Mouse (Mus musculus) myocyte (in vitro differentiated cells): ENCODE measurements around the gene Tbx21. TPM values are rescaled to one million over a fixed set of nuclear protein-coding genes. Genes with fewer than 3 reads are reported as not detected.

Experiments used
- H3K27me3 ChIP-seq: one replicate; pipeline ENCODE4 v1.6.1; 2011; ENCODE audit not compliant: control insufficient read depth, insufficient read depth, insufficient read length
- H3K36me3 ChIP-seq: one replicate; pipeline ENCODE4 v1.6.1; 2011; ENCODE audit not compliant: control insufficient read depth, insufficient read depth
- H3K4me2 ChIP-seq: one replicate; pipeline ENCODE4 v1.6.1; 2011; ENCODE audit warnings: low read depth, control low read depth
- H3K4me3 ChIP-seq: one replicate; pipeline ENCODE4 v1.5.1; 2011; ENCODE audit warnings: mild to moderate bottlenecking, control low read depth, moderate library complexity
- H3K79me2 ChIP-seq: one replicate; pipeline ENCODE4 v1.6.1; 2011; ENCODE audit not compliant: control insufficient read depth, insufficient read depth
- H3ac ChIP-seq: one replicate; pipeline ENCODE4 v1.6.1; 2011; ENCODE audit not compliant: control insufficient read depth, insufficient read length
- CEBPB ChIP-seq: IDR thresholded peaks from 2 replicates; pipeline ENCODE4 v1.6.1; 2011; ENCODE audit warnings: mild to moderate bottlenecking, moderate library complexity; ENCODE audit not compliant: poor library complexity, insufficient read depth, severe bottlenecking
- E2F4 ChIP-seq: IDR thresholded peaks from one replicate; pipeline ENCODE4 v1.6.1; 2011; ENCODE audit warnings: mild to moderate bottlenecking, control low read depth, moderate library complexity; ENCODE audit not compliant: insufficient read depth
- MAX ChIP-seq: IDR thresholded peaks from one replicate; pipeline ENCODE4 v1.6.1; 2011; ENCODE audit warnings: low read depth, mild to moderate bottlenecking, control low read depth
- MYOD1 ChIP-seq, 3 experiments: IDR thresholded peaks; one replicate each; pipeline ENCODE4 v1.6.1; 2011; ENCODE audit warnings: control low read depth in 2 of 3, low read depth in 2 of 3, mild to moderate bottlenecking in 2 of 3, moderate library complexity in 1 of 3; ENCODE audit not compliant: insufficient read length in 2 of 3, control insufficient read depth in 1 of 3
- MYOG ChIP-seq, 3 experiments: IDR thresholded peaks; one replicate each; pipeline ENCODE4 v1.6.1; 2011; ENCODE audit warnings: control low read depth in 2 of 3, low read depth in 2 of 3, mild to moderate bottlenecking in 2 of 3; ENCODE audit not compliant: insufficient read length in 2 of 3, control insufficient read depth in 1 of 3, insufficient read depth in 1 of 3
- POLR2A ChIP-seq: IDR thresholded peaks from one replicate; pipeline ENCODE4 v1.6.1; 2011; ENCODE audit warnings: low read depth, mild to moderate bottlenecking, control low read depth, moderate library complexity; ENCODE audit not compliant: insufficient read length
- POLR2AphosphoS2 ChIP-seq: IDR thresholded peaks from one replicate; pipeline ENCODE4 v1.6.1; 2011; ENCODE audit warnings: low read depth, control low read depth; ENCODE audit not compliant: insufficient read length
- REST ChIP-seq: IDR thresholded peaks from one replicate; pipeline ENCODE4 v1.6.1; 2011; ENCODE audit warnings: mild to moderate bottlenecking, control low read depth, moderate library complexity; ENCODE audit not compliant: insufficient read depth, insufficient read length
- SRF ChIP-seq: IDR thresholded peaks from one replicate; pipeline ENCODE4 v1.6.1; 2011; ENCODE audit warnings: low read depth; ENCODE audit not compliant: control insufficient read depth, insufficient read length
- TCF12 ChIP-seq: IDR thresholded peaks from one replicate; pipeline ENCODE4 v1.6.1; 2011; ENCODE audit warnings: mild to moderate bottlenecking, control low read depth; ENCODE audit not compliant: poor library complexity, insufficient read depth, severe bottlenecking
- TCF3 ChIP-seq: IDR thresholded peaks from one replicate; pipeline ENCODE4 v1.6.1; 2011; ENCODE audit warnings: low read depth, control low read depth; ENCODE audit not compliant: insufficient read length
- USF1 ChIP-seq: IDR thresholded peaks from one replicate; pipeline ENCODE4 v1.6.1; 2011; ENCODE audit warnings: low read depth, mild to moderate bottlenecking, control low read depth, moderate library complexity
- polyA plus RNA-seq: library from polyadenylated mRNA; unstranded; fragments of >200 nt; fragmentation: generic; extraction: Trizol; gene quantifications from one replicate; pipeline ENCODE4 v1.2.1, GENCODE M21; 2012; ENCODE audit warnings: missing spikeins

The Tbx21 gene
- polyA plus RNA-seq, 1 experiment, result not detected

- no peak for TF ChIP-seq POLR2AphosphoS2
- no peak for TF ChIP-seq CEBPB
- no peak for TF ChIP-seq TCF12
- TF ChIP-seq SRF, result no peak
- no peak for TF ChIP-seq REST
- no peak for TF ChIP-seq POLR2A
- TF ChIP-seq TCF3, result no peak
- TF ChIP-seq E2F4, result no peak
- no peak for TF ChIP-seq USF1
- TF ChIP-seq MAX, result no peak
- no peak for TF ChIP-seq MYOG (IDR thresholded peaks at IDR 0.05; ENCODE audit: control insufficient read depth in 1 of 3, insufficient read depth in 1 of 3, insufficient read length in 2 of 3, low read depth in 2 of 3)
- TF ChIP-seq MYOD1 (IDR thresholded peaks at IDR 0.05; ENCODE audit: control insufficient read depth in 1 of 3, insufficient read length in 2 of 3, low read depth in 2 of 3), result no peak
- no peaks in the 10 kb centered on the region for H3K36me3 ChIP-seq
- H3K4me2 ChIP-seq, result no peak overlapping the region
- no peaks in the 10 kb centered on the region for H3K27me3 ChIP-seq
- no peaks in the 10 kb centered on the region for H3K79me2 ChIP-seq
- H3K4me3 ChIP-seq, result no peak overlapping the region
- no peak overlapping the region for H3ac ChIP-seq
Measured at GRCm38 (mm10) chr11:97066656-97067360, 48.3 kb downstream of the Tbx21 start.

- Histone ChIP-seq H3ac (no peak overlapping the region), H3K36me3 (no peaks in the 10 kb centered on the region), H3K27me3 (no peaks in the 10 kb centered on the region), H3K4me3 (no peak overlapping the region), H3K4me2 (no peak overlapping the region), H3K79me2 (no peaks in the 10 kb centered on the region)
- TF ChIP-seq CEBPB (0 out of 2 replicates have a peak, but pooled peaks have one; percentile 14), TCF3 (no peak)
Measured at GRCm38 (mm10) chr11:97065538-97066295, 49.4 kb downstream of the Tbx21 start.

GRCm38 (mm10) chr11:97063921-97064295 is 51.2 kb downstream of the Tbx21 start:
- Histone ChIP-seq H3ac (no peak overlapping the region), H3K4me3 (no peak overlapping the region), H3K4me2 (no peak overlapping the region), H3K36me3 (no peaks in the 10 kb centered on the region), H3K79me2 (no peaks in the 10 kb centered on the region), H3K27me3 (no peaks in the 10 kb centered on the region)
- TF ChIP-seq REST, result no peak
- no peak for TF ChIP-seq E2F4

- no peak overlapping the region for H3ac ChIP-seq
- no peaks in the 10 kb centered on the region for H3K79me2 ChIP-seq
- H3K27me3 ChIP-seq, result no peaks in the 10 kb centered on the region
- no peaks in the 10 kb centered on the region for H3K36me3 ChIP-seq
- no peak overlapping the region for H3K4me2 ChIP-seq
- no peak for TF ChIP-seq SRF
- no peak for TF ChIP-seq TCF12
- no peak for TF ChIP-seq REST
- TF ChIP-seq MAX, result no peak
- TF ChIP-seq MYOG (IDR thresholded peaks at IDR 0.05; ENCODE audit: control insufficient read depth in 1 of 3, insufficient read depth in 1 of 3, insufficient read length in 2 of 3, low read depth in 2 of 3), result no peak
- no peak for TF ChIP-seq CEBPB
- TF ChIP-seq USF1, result no peak
- H3K4me3 ChIP-seq, result no peak overlapping the region
Measured at GRCm38 (mm10) chr11:97063274-97063920, 51.7 kb downstream of the Tbx21 start.

- Histone ChIP-seq H3K79me2 (no peaks in the 10 kb centered on the region), H3K4me2 (peak overlapping the region; percentile 56), H3K36me3 (no peaks in the 10 kb centered on the region), H3ac (no peak overlapping the region), H3K27me3 (no peaks in the 10 kb centered on the region), H3K4me3 (no peak overlapping the region)
- no peak for TF ChIP-seq TCF12
- TF ChIP-seq USF1, result no peak
- no peak for TF ChIP-seq SRF
- TF ChIP-seq TCF3, result no peak
- no peak for TF ChIP-seq CEBPB
- TF ChIP-seq POLR2A, result no peak
Measured at GRCm38 (mm10) chr11:97052219-97052646, 62.9 kb downstream of the Tbx21 start.
